Mouse (Mus musculus) c-Kit-positive CD71-positive TER-119-positive erythroid progenitor cells, embryonic 14.5 days (primary cell): ENCODE data around the gene Gemin8.

ENCODE experiments used
- DNase-seq: peaks from one replicate; pipeline ENCODE4 v3.0.0-alpha.2; 2013; ENCODE audit warnings: low spot score

Gemin8 gene

DNA sequence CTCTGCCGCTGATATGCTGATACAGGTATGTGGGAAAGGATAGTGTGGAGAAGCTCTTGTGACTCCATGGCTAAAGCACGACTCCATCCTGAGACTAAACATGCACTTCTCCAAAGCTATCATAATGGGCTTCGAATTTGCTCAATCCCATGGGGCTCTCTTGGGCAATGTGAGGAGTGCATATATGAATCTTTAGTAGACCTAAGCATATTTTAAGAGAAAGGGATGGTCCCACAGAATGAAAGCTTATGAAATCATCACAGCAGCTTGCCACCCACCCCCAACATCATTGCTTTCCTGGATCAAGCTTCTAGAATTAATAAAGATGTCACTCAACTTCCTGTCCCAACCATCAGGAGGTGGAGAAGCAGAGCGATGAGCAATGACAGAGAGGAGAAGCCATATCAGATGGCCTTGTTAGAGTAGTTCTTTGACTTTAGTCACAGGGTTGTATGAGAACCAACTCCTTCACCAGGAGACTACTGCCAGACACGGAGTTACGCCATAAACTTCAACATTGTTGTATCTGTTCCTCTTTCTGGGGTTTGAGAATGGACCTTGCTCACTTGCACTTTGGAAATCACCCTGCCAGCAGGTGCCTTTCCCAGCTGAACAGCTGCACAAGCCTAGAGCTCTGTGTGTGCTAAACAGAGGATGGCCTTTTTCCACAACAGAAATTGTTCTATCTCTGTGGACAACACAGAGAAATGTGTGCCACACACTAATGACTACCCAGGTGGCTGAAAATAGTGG, 60.4 kb downstream of the Gemin8 start:
- DNase-seq = no peak

DNA sequence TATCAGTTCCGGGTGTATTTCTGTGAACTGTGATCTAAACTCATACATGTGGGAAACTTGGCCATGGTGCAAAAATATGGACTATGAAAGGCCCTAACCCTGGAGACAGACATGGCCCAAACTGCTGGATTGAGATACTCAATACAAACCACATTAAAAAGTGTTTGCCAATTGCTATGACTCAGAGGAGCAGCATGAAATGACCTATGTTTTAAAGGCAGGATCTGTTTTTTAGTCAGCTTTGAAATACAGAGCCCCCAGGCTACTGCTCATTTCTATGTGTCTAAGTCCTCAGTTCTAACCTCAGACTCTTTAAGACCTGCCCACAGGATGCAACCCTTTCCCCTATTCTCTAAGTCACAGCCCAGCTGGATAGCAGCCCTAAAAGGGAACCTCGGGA, 65.9 kb downstream of the Gemin8 start:
- DNase-seq = no peak

- DNase-seq = no peak
Measured at GRCm38 (mm10) chrX:166238831-166239460, 68.7 kb downstream of the Gemin8 start, which contains the start of gene Gpm6b. TSS of gene Gpm6b (plus strand) at chrX:166238911.

DNA sequence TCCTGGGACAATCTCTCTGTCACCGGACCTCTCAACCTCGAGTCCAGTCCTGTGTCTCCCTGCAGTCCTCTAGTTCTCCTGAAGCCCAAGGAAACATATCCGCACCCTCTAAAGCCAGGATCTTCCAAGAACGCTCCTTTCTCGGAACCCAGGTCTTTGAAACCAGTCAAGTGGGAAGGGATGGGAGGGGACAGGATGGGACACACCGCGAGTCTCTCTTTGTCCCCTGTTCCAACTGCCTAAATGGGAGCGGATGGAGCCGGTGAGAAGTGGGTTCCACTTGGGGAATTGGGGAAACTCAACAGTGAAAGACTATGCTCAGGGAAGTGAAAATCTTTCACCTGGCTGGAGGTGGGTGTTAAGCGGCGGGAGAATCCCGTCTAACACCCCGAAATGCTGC, 69.3 kb downstream of the Gemin8 start:
- DNase-seq = no peak
